28 mouse cellular contexts compared by ENCODE assay signal in the genomic region with DNA sequence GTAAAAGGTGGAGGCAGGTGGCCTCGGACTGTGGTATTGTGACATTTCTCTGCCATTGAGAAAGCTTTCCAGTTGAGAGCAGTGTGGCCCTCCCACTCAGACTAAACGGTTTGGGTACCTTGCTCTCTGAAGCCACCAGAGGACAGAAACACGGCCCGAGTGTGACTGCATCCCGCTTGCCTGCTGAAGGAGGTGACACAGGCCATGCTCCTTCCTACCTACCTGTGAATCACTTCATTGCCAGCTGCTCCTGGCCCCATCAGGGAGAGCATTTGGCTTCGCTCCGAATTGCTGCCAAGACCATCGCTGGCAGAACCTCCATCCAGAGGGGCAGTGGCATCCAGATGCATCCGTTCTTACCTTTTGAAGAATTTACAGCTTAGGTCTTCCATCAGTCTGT.
"Had no signal": no experiment of that assay in that cellular context is flagged by ENCODE, and none has a peak within 500 bp of the region (broad histone marks: within the 10 kb centered on the region; RNA-seq: fewer than 3 reads in every experiment).

No protein-coding gene starts in this region.

- H3K4me2 ChIP-seq: embryonic facial prominence, embryonic 12.5 days; embryonic facial prominence, embryonic 13.5 days; embryonic facial prominence, embryonic 15.5 days; forebrain, embryonic 12.5 days; forebrain, embryonic 13.5 days; forebrain, embryonic 15.5 days had no signal

- H3K9me3 ChIP-seq: embryonic facial prominence, embryonic 10.5 days; embryonic facial prominence, embryonic 12.5 days; embryonic facial prominence, embryonic 13.5 days; embryonic facial prominence, embryonic 15.5 days; forebrain, embryonic 10.5 days; forebrain, embryonic 12.5 days; forebrain, embryonic 13.5 days; forebrain, embryonic 15.5 days had no signal

- DNase-seq: cerebellum, adult 18-20 months; cerebellum, adult 2 months; cerebellum, adult 8-10 months; cerebellum, adult 9-10 months; cerebellum, adult 9-11 months; cerebellum, postnatal 10 days; cerebellum, postnatal 14 days; cerebellum, postnatal 25 days; cerebellum, postnatal 36 days; embryo, embryonic 11 days; forebrain, postnatal 0 days; gastrocnemius, adult 2 months; gastrocnemius, postnatal 10 days; gastrocnemius, postnatal 14 days; gastrocnemius, postnatal 25 days; gastrocnemius, postnatal 36 days; heart, adult 18-20 months had no signal

- H3K27ac ChIP-seq: embryonic facial prominence, embryonic 10.5 days; embryonic facial prominence, embryonic 12.5 days; embryonic facial prominence, embryonic 13.5 days; embryonic facial prominence, embryonic 15.5 days; forebrain, embryonic 10.5 days; forebrain, embryonic 12.5 days; forebrain, embryonic 13.5 days; forebrain, embryonic 15.5 days; gastrocnemius, adult 2 months had no signal

- H3K27me3 ChIP-seq: embryonic facial prominence, embryonic 12.5 days; embryonic facial prominence, embryonic 13.5 days; embryonic facial prominence, embryonic 15.5 days; forebrain, embryonic 15.5 days had no signal

- ATAC-seq: forebrain, embryonic 13.5 days; forebrain, embryonic 14.5 days; forebrain, embryonic 15.5 days; forebrain, embryonic 16.5 days; forebrain, postnatal 0 days had no signal

- H3K4me3 ChIP-seq: embryonic facial prominence, embryonic 10.5 days; embryonic facial prominence, embryonic 12.5 days; embryonic facial prominence, embryonic 13.5 days; embryonic facial prominence, embryonic 15.5 days; erythroblast, embryonic 14.5 days; forebrain, embryonic 10.5 days; forebrain, embryonic 12.5 days; forebrain, embryonic 13.5 days; forebrain, embryonic 15.5 days; gastrocnemius, adult 2 months had no signal
